ENCODE assay signal across 18 mouse cellular contexts in genomic region chr9:114787716-114788115, GRCm38 (mm10). TPM values are rescaled to one million over a fixed set of nuclear protein-coding genes. Genes with fewer than 3 reads are reported as not detected.
A peak's percentile ranks its signal among the peaks of the same experiment; 100 is the strongest.
DNase-seq lines count a peak whose midpoint lies in the region; ATAC-seq and TF ChIP-seq lines count a peak whose summit lies in the region.
"Had no signal": no experiment of that assay in that cellular context is flagged by ENCODE, and none has a peak within 500 bp of the region (broad histone marks: within the 10 kb centered on the region; RNA-seq: fewer than 3 reads in every experiment).

No protein-coding gene starts in this region.

- H3K9me3 ChIP-seq in forebrain, embryonic 16.5 days (ENCODE audit: control insufficient read depth, low read length), result no peaks in the 10 kb centered on the region
- H3K9me3 ChIP-seq in intestine, postnatal 0 days (ENCODE audit: control insufficient read depth), result no peaks in the 10 kb centered on the region
- 0 out of 2 replicates have a peak, but pooled peaks cover 5% of the 10 kb centered on the region for H3K9me3 ChIP-seq in hindbrain, embryonic 13.5 days
- H3K9me3 ChIP-seq: embryonic facial prominence, embryonic 15.5 days; heart, embryonic 10.5 days; neural tube, embryonic 15.5 days had no signal

- WGBS in bone marrow, adult 2 months, result 7% methylated on average over 7 of the region's 7 CpGs
- 1% methylated on average over 7 of the region's 7 CpGs for WGBS in macrophage (ENCODE audit: missing documents)
- WGBS in forebrain, embryonic 16.5 days, result 91% methylated on average over 7 of the region's 7 CpGs
- 85% methylated on average over 7 of the region's 7 CpGs for WGBS in intestine, postnatal 0 days
- WGBS in hindbrain, embryonic 13.5 days, result 92% methylated on average over 7 of the region's 7 CpGs

- H3K4me3 ChIP-seq in bone marrow, adult 2 months (replicated peaks; ENCODE audit: control insufficient read depth, low read depth, low read length), result no peak overlapping the region
- no peak overlapping the region for H3K4me3 ChIP-seq in macrophage (ENCODE audit: inconsistent target)
- H3K4me3 ChIP-seq in forebrain, embryonic 16.5 days (replicated peaks; ENCODE audit: low read length), result no peak overlapping the region
- no peak overlapping the region for H3K4me3 ChIP-seq in intestine, postnatal 0 days (ENCODE audit: low read depth, low read length)
- H3K4me3 ChIP-seq in hindbrain, embryonic 13.5 days, result no peak overlapping the region
- H3K4me3 ChIP-seq: embryonic facial prominence, embryonic 15.5 days; heart, embryonic 10.5 days; neural tube, embryonic 15.5 days had no signal

- no peak for TF ChIP-seq CTCF in bone marrow, adult 2 months (IDR thresholded peaks at IDR 0.05; ENCODE audit: control insufficient read depth, insufficient read depth, low read length)
- TF ChIP-seq CTCF in intestine, postnatal 0 days (IDR thresholded peaks at IDR 0.05; ENCODE audit: low read depth), result no peak

- no peaks in the 10 kb centered on the region for H3K27me3 ChIP-seq in forebrain, embryonic 16.5 days (replicated peaks; ENCODE audit: control insufficient read depth, insufficient read depth, low read length)
- H3K27me3 ChIP-seq in intestine, postnatal 0 days (replicated peaks; ENCODE audit: control insufficient read depth, insufficient read depth, low read length), result no peaks in the 10 kb centered on the region
- no peaks in the 10 kb centered on the region for H3K27me3 ChIP-seq in hindbrain, embryonic 13.5 days
- H3K27me3 ChIP-seq: embryonic facial prominence, embryonic 15.5 days; neural tube, embryonic 15.5 days had no signal

- H3K9ac ChIP-seq in forebrain, embryonic 16.5 days (replicated peaks; ENCODE audit: low read depth, low read length), result no peak overlapping the region
- H3K9ac ChIP-seq in intestine, postnatal 0 days (ENCODE audit: low read depth, low read length), result no peak overlapping the region
- no peak overlapping the region for H3K9ac ChIP-seq in hindbrain, embryonic 13.5 days
- H3K9ac ChIP-seq: embryonic facial prominence, embryonic 15.5 days; neural tube, embryonic 15.5 days had no signal

- no peaks in the 10 kb centered on the region for H3K36me3 ChIP-seq in macrophage (ENCODE audit: inconsistent target)
- no peaks in the 10 kb centered on the region for H3K36me3 ChIP-seq in forebrain, embryonic 16.5 days (ENCODE audit: control insufficient read depth, insufficient read depth)
- H3K36me3 ChIP-seq in intestine, postnatal 0 days (ENCODE audit: control insufficient read depth, insufficient read depth), result no peaks in the 10 kb centered on the region; the same call in 1 of the 2 replicates
- H3K36me3 ChIP-seq in hindbrain, embryonic 13.5 days, result no peaks in the 10 kb centered on the region
- H3K36me3 ChIP-seq: embryonic facial prominence, embryonic 15.5 days; heart, embryonic 10.5 days; neural tube, embryonic 15.5 days had no signal

- no peak overlapping the region for H3K4me2 ChIP-seq in forebrain, embryonic 16.5 days (ENCODE audit: low read length)
- H3K4me2 ChIP-seq in intestine, postnatal 0 days (replicated peaks; ENCODE audit: low read depth), result no peak overlapping the region
- H3K4me2 ChIP-seq in hindbrain, embryonic 13.5 days, result no peak overlapping the region
- H3K4me2 ChIP-seq: embryonic facial prominence, embryonic 15.5 days; neural tube, embryonic 15.5 days had no signal

- peaks cover 7% of the 10 kb centered on the region for H3K4me1 ChIP-seq in bone marrow, adult 2 months (ENCODE audit: control insufficient read depth, insufficient read depth, low read length)
- H3K4me1 ChIP-seq in forebrain, embryonic 16.5 days (replicated peaks; ENCODE audit: control insufficient read depth, insufficient read depth, low read length), result no peaks in the 10 kb centered on the region
- no peaks in the 10 kb centered on the region for H3K4me1 ChIP-seq in intestine, postnatal 0 days (replicated peaks; ENCODE audit: control insufficient read depth, insufficient read depth, low read length)
- H3K4me1 ChIP-seq in hindbrain, embryonic 13.5 days (replicated peaks), result 0 out of 2 replicates have a peak, but pooled peaks cover 9% of the 10 kb centered on the region

- peak; percentile 68 for DNase-seq in 416B (ENCODE audit: low read depth)
- peak; percentile 45 to 46 for DNase-seq in B cell, adult 2 months
- DNase-seq: cerebellum, adult 18-20 months; heart, postnatal 4 days; kidney, postnatal 36 days; right cerebral cortex, adult 18-20 months; thymus, adult 18-20 months had no signal

- peak overlapping the region; percentile 70 for H3K27ac ChIP-seq in bone marrow, adult 2 months (ENCODE audit: control insufficient read depth, insufficient read depth, low read depth, low read length, poor library complexity)
- peak overlapping the region; percentile 48 for H3K27ac ChIP-seq in macrophage
- H3K27ac ChIP-seq in forebrain, embryonic 16.5 days (ENCODE audit: low read length), result no peak overlapping the region
- no peak overlapping the region for H3K27ac ChIP-seq in intestine, postnatal 0 days (ENCODE audit: low read depth, low read length)
- H3K27ac ChIP-seq in hindbrain, embryonic 13.5 days, result no peak overlapping the region
- H3K27ac ChIP-seq: embryonic facial prominence, embryonic 15.5 days; heart, embryonic 10.5 days; neural tube, embryonic 15.5 days had no signal

- H3K79me2 ChIP-seq in macrophage (ENCODE audit: inconsistent target), result no peaks in the 10 kb centered on the region

- ATAC-seq in forebrain, embryonic 16.5 days, result no peak
- no peak for ATAC-seq in intestine, postnatal 0 days
- ATAC-seq in hindbrain, embryonic 13.5 days (ENCODE audit: low FRiP score), result no peak
- ATAC-seq: forebrain, embryonic 14.5 days; intestine, embryonic 16.5 days; midbrain, embryonic 16.5 days had no signal

- no peak for TF ChIP-seq POLR2A in bone marrow, adult 2 months (IDR thresholded peaks at IDR 0.05; ENCODE audit: borderline replicate concordance, control insufficient read depth, low read depth, low read length)

RNA-seq across cellular contexts. Expression of gene Cmtm7, which starts 6.1 kb away (rescaled TPM):
- polyA plus RNA-seq in bone marrow, adult 2 months (2011; ENCODE audit: insufficient read depth, insufficient read length, low replicate concordance, missing spikeins), result 106 and 300 TPM in 2 replicates
- 10 to 100 TPM; 17.7 to 97.1 (median 67.8) TPM for total RNA-seq in macrophage (2018; cell fraction: chromatin; rRNA removed)
- 100 to 1,000 TPM in 9 of 26 experiments, 10 to 100 TPM in 17; 58.3 to 114 (median 93.6) TPM for total RNA-seq in macrophage (2018; cell fraction: cytosol; rRNA removed)
- total RNA-seq in macrophage (2018; cell fraction: nucleus; rRNA removed), result 100 to 1,000 TPM in 1 of 26 experiments, 10 to 100 TPM in 25; 36.9 to 101 (median 68.6) TPM
- polyA plus RNA-seq in macrophage (2018), result 47.8 to 121 TPM (median 101 TPM) in 3 replicates
- 13.9 and 14.6 TPM in 2 replicates for polyA plus RNA-seq in forebrain, embryonic 16.5 days (2015; fragmentation: Nextera tagmentation; extraction: Ambion mirVana)
- polyA plus RNA-seq in intestine, postnatal 0 days (2015; fragmentation: Nextera tagmentation; extraction: Ambion mirVana), result 34.8 and 35.7 TPM in 2 replicates
- 18.3 and 19.1 TPM in 2 replicates for polyA plus RNA-seq in hindbrain, embryonic 13.5 days (2015; fragmentation: Nextera tagmentation; extraction: Ambion mirVana)

RNA-seq across cellular contexts. Expression of gene Cmtm8, which starts 56.2 kb away (rescaled TPM):
- polyA plus RNA-seq in bone marrow, adult 2 months (2011; ENCODE audit: insufficient read depth, insufficient read length, low replicate concordance, missing spikeins), result 0.92 TPM in 1 of 2 replicates, not detected in the other
- 1 to 10 TPM in 9 of 26 experiments, under 1 TPM in 6, not detected in 11; 0.28 to 4.1 (median 1.2) TPM for total RNA-seq in macrophage (2018; cell fraction: chromatin; rRNA removed)
- total RNA-seq in macrophage (2018; cell fraction: cytosol; rRNA removed), result 1 to 10 TPM in 13 of 26 experiments, under 1 TPM in 13; 0.23 to 2.6 (median 1.1) TPM
- 1 to 10 TPM in 8 of 26 experiments, under 1 TPM in 11, not detected in 7; 0.25 to 3.0 (median 0.84) TPM for total RNA-seq in macrophage (2018; cell fraction: nucleus; rRNA removed)
- polyA plus RNA-seq in macrophage (2018), result 0.99 to 2.2 TPM (median 1.2 TPM) in 3 replicates
- polyA plus RNA-seq in forebrain, embryonic 16.5 days (2015; fragmentation: Nextera tagmentation; extraction: Ambion mirVana), result 6.3 and 8.2 TPM in 2 replicates
- polyA plus RNA-seq in intestine, postnatal 0 days (2015; fragmentation: Nextera tagmentation; extraction: Ambion mirVana), result 91.5 and 104 TPM in 2 replicates
- polyA plus RNA-seq in hindbrain, embryonic 13.5 days (2015; fragmentation: Nextera tagmentation; extraction: Ambion mirVana), result 15.8 and 20.0 TPM in 2 replicates

RNA-seq across cellular contexts. Expression of gene Cmtm6, which starts 56.8 kb away (rescaled TPM):
- 12.4 and 21.3 TPM in 2 replicates for polyA plus RNA-seq in bone marrow, adult 2 months (2011; ENCODE audit: insufficient read depth, insufficient read length, low replicate concordance, missing spikeins)
- 10 to 100 TPM in 25 of 26 experiments, 1 to 10 TPM in 1; 9.5 to 94.2 (median 29.7) TPM for total RNA-seq in macrophage (2018; cell fraction: chromatin; rRNA removed)
- 100 to 1,000 TPM in 12 of 26 experiments, 10 to 100 TPM in 14; 60.7 to 138 (median 99.6) TPM for total RNA-seq in macrophage (2018; cell fraction: cytosol; rRNA removed)
- 100 to 1,000 TPM in 10 of 26 experiments, 10 to 100 TPM in 16; 54.2 to 141 (median 94.4) TPM for total RNA-seq in macrophage (2018; cell fraction: nucleus; rRNA removed)
- 61.4 to 121 TPM (median 79.5 TPM) in 3 replicates for polyA plus RNA-seq in macrophage (2018)
- polyA plus RNA-seq in forebrain, embryonic 16.5 days (2015; fragmentation: Nextera tagmentation; extraction: Ambion mirVana), result 23.2 and 30.2 TPM in 2 replicates
- 87.8 and 98.2 TPM in 2 replicates for polyA plus RNA-seq in intestine, postnatal 0 days (2015; fragmentation: Nextera tagmentation; extraction: Ambion mirVana)
- polyA plus RNA-seq in hindbrain, embryonic 13.5 days (2015; fragmentation: Nextera tagmentation; extraction: Ambion mirVana), result 20.5 and 21.8 TPM in 2 replicates

Comparison
In these comparisons a context has a peak if more than half of its experiments do, and no peak if none do; other contexts are left out.
1. H3K27ac ChIP-seq: peak in bone marrow, adult 2 months (single experiment) and macrophage (single experiment); none in forebrain, embryonic 16.5 days (single experiment), intestine, postnatal 0 days (single experiment) and hindbrain, embryonic 13.5 days (single experiment).